Mouse (Mus musculus) megakaryocyte, embryonic 14.5 days (primary cell): Measurements from ENCODE around the gene 1300017J02Rik.

Source experiments
- FLI1 ChIP-seq: IDR thresholded peaks from 2 replicates; pipeline ENCODE4 v1.6.1; 2012; ENCODE audit warnings: low read length, inconsistent platforms, mixed read lengths
- GATA1 ChIP-seq: IDR thresholded peaks from 3 replicates; pipeline ENCODE4 v1.6.1; 2012; ENCODE audit warnings: mixed read lengths, low read length, inconsistent platforms, borderline replicate concordance

DNA sequence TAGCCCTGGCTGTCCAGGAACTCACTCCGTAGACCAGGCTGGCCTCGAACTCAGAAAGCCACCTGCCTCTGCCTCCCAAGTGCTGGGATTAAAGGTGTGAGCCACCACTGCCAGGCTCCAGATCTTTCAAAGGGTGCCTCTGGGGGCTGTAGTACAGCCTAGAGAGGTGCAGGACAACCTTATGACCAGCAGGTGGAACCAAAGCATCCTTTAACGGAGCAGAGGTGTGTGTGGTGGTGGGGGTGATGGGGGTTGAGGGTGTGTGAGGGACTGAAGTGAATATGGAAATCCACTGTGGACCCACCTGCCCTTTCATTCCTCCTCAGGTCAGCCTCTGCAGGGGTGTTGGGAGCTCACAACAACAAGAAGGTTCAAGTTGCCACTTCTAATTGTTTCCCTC lies 79.4 kb downstream of the 1300017J02Rik start:
- TF ChIP-seq GATA1 (no peak), FLI1 (no peak)
